Mouse (Mus musculus): Measurements from ENCODE around the gene Aurkc.

DNA sequence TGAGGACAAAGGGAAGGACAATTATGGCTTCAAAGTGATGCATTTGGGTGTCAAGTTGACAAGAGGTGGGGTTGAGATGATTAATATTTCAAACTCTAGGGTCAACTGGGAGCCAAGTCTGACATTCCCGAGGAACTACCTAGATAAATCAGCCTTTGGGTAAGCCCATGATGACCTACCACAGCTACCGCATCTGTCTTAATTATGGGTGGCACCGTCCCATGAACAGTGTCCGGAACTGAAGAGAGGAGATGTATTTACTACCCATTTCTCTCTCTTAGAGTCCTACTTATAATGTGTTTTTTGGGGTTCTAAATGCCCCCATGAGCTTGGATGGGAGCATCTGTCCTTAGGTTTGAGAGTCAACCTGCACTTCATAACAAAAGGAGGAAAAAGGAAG is 38.5 kb upstream of the Aurkc start:
- TF ChIP-seq CTCF (IDR thresholded peaks at IDR 0.05; ENCODE audit: borderline replicate concordance, control insufficient read depth, extremely low read depth, insufficient read depth, low read length, poor library complexity) (no peak), POLR2A (IDR thresholded peaks at IDR 0.05; ENCODE audit: control insufficient read depth, extremely low read depth, insufficient read depth, low read length, poor library complexity) (no peak)
